Mouse (Mus musculus): Measurements from ENCODE around the gene Exoc3l4. TPM values are rescaled to one million over a fixed set of nuclear protein-coding genes. Genes with fewer than 3 reads are reported as not detected.

Gene Exoc3l4
- polyA plus RNA-seq, 1 experiment from 2014 or later, result 2.1 TPM

- peak within 1 kb of the TSS; percentile 95 for H3K27ac ChIP-seq (ENCODE audit: low read length)
- H3K4me3 ChIP-seq (ENCODE audit: low read depth, low read length), result peak within 1 kb of the TSS; percentile 99
- ATAC-seq, result peak; percentile 97
- no peaks in the 10 kb centered on the region for H3K27me3 ChIP-seq (ENCODE audit: control insufficient read depth, insufficient read depth, low read depth, low read length)
- no peaks in the 10 kb centered on the region for H3K9me3 ChIP-seq (replicated peaks; ENCODE audit: control insufficient read depth, low read length, poor library complexity, severe bottlenecking)
- peak within 1 kb of the TSS; percentile 97 for H3K9ac ChIP-seq (ENCODE audit: low read depth, low read length)
- H3K4me2 ChIP-seq (ENCODE audit: low read length), result peak within 1 kb of the TSS; percentile 93
- peaks cover 33% of the 10 kb centered on the region for H3K4me1 ChIP-seq (ENCODE audit: control insufficient read depth, insufficient read depth, low read length)
- H3K36me3 ChIP-seq (ENCODE audit: control insufficient read depth, insufficient read depth, low read length), result no peaks in the 10 kb centered on the region
- under 1% methylated on average over 59 of the region's 94 CpGs for WGBS
These were observed 39.3 kb upstream of the Exoc3l4 start, which contains the start of gene Cdc42bpb for GRCm38 (mm10) chr12:111377376-111377973. Cdc42bpb (minus strand) TSS chr12:111377718.

DNA sequence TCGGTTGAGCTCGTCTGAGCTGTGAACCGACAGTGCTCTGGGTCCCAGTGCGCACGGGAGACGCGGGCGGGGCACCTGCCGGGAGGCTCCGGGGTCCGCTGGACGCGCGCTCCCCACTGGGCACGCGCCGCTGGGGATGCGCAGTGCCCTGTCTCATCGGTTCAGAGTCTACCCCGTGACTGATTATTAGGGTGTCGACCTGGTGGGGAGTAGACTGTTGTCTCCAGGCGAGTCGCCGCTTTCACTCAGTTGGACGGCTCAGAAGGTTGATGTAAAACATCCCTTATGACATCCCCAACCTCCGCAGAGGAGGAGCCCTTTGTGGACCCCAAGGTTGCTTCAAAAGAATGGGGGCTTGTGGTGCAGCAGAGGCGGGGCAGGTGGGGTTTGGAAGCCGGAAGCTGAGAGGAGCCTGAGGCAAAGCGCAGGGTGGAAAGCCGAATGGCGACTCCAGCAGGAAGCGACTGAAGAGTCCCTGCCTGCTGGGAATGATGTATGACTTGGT is 38.8 kb upstream of the Exoc3l4 start:
- ATAC-seq, result peak; percentile 82
- Histone ChIP-seq H3K27me3 (ENCODE audit: control insufficient read depth, insufficient read depth, low read depth, low read length) (no peaks in the 10 kb centered on the region), H3K9ac (ENCODE audit: low read depth, low read length) (peak overlapping the region; percentile 97), H3K4me3 (ENCODE audit: low read depth, low read length) (peak overlapping the region; percentile 99), H3K4me2 (ENCODE audit: low read length) (peak overlapping the region; percentile 89), H3K4me1 (ENCODE audit: control insufficient read depth, insufficient read depth, low read length) (peaks cover 33% of the 10 kb centered on the region), H3K27ac (ENCODE audit: low read length) (peak overlapping the region; percentile 95), H3K36me3 (ENCODE audit: control insufficient read depth, insufficient read depth, low read length) (no peaks in the 10 kb centered on the region), H3K9me3 (replicated peaks; ENCODE audit: control insufficient read depth, low read length, poor library complexity, severe bottlenecking) (no peaks in the 10 kb centered on the region)
- under 1% methylated on average over 32 of the region's 32 CpGs for whole genome bisulfite sequencing

- Histone ChIP-seq H3K4me1 (ENCODE audit: control insufficient read depth, insufficient read depth, low read length) (peaks cover 30% of the 10 kb centered on the region), H3K9ac (ENCODE audit: low read depth, low read length) (peak overlapping the region; percentile 97; the same call in 1 of the 2 replicates), H3K36me3 (ENCODE audit: control insufficient read depth, insufficient read depth, low read length) (no peaks in the 10 kb centered on the region), H3K4me2 (ENCODE audit: low read length) (peak overlapping the region; percentile 89), H3K27ac (ENCODE audit: low read length) (peak overlapping the region; percentile 33), H3K4me3 (ENCODE audit: low read depth, low read length) (peak overlapping the region; percentile 99), H3K27me3 (ENCODE audit: control insufficient read depth, insufficient read depth, low read depth, low read length) (no peaks in the 10 kb centered on the region), H3K9me3 (replicated peaks; ENCODE audit: control insufficient read depth, low read length, poor library complexity, severe bottlenecking) (no peaks in the 10 kb centered on the region)
- 71% methylated on average over 12 of the region's 12 CpGs for WGBS
- no peak for ATAC-seq
These were observed 38.0 kb upstream of the Exoc3l4 start for GRCm38 (mm10) chr12:111378812-111379211.

- Histone ChIP-seq H3K27ac (ENCODE audit: low read length) (no peak overlapping the region), H3K36me3 (ENCODE audit: control insufficient read depth, insufficient read depth, low read length) (no peaks in the 10 kb centered on the region), H3K27me3 (ENCODE audit: control insufficient read depth, insufficient read depth, low read depth, low read length) (no peaks in the 10 kb centered on the region), H3K9ac (ENCODE audit: low read depth, low read length) (no peak overlapping the region), H3K4me1 (ENCODE audit: control insufficient read depth, insufficient read depth, low read length) (no peaks in the 10 kb centered on the region), H3K4me2 (ENCODE audit: low read length) (no peak overlapping the region), H3K4me3 (ENCODE audit: low read depth, low read length) (no peak overlapping the region), H3K9me3 (replicated peaks; ENCODE audit: control insufficient read depth, low read length, poor library complexity, severe bottlenecking) (no peaks in the 10 kb centered on the region)
- WGBS, result 90% methylated on average over 13 of the region's 13 CpGs
- no peak for ATAC-seq
These were observed 30.8 kb upstream of the Exoc3l4 start for GRCm38 (mm10) chr12:111385883-111386641.

DNA sequence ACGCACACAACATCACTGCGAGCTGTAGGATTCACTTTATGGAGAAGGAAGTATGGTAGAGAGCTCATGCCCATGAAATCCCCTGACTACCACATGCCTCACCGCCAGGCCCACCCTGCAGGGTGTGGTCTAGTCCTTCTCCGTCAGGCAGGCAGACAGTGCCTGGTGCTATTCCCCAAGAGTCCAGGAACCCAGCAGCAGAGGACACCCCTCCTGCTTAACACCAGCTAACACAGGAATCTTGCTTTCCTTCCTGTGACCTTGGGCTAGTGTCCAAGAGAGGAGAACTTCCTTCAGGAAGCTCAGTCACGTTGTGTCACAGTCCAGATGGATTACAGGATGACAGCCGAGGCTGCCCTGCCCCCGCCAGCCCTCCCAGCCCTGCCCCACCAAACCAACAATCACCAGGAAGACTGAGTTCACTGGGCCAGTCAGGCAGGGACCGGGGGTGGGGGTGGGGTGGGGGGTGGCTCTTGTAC is 30.1 kb upstream of the Exoc3l4 start:
- Histone ChIP-seq H3K4me2 (ENCODE audit: low read length) (no peak overlapping the region), H3K4me1 (ENCODE audit: control insufficient read depth, insufficient read depth, low read length) (no peaks in the 10 kb centered on the region), H3K27me3 (ENCODE audit: control insufficient read depth, insufficient read depth, low read depth, low read length) (no peaks in the 10 kb centered on the region), H3K36me3 (ENCODE audit: control insufficient read depth, insufficient read depth, low read length) (no peaks in the 10 kb centered on the region), H3K4me3 (ENCODE audit: low read depth, low read length) (no peak overlapping the region), H3K9me3 (replicated peaks; ENCODE audit: control insufficient read depth, low read length, poor library complexity, severe bottlenecking) (no peaks in the 10 kb centered on the region), H3K9ac (ENCODE audit: low read depth, low read length) (no peak overlapping the region), H3K27ac (ENCODE audit: low read length) (no peak overlapping the region)
- 73% methylated on average over 8 of the region's 8 CpGs for WGBS
- ATAC-seq, result no peak

GRCm38 (mm10) chr12:111387146-111387545 is 29.7 kb upstream of the Exoc3l4 start:
- Histone ChIP-seq H3K4me2 (ENCODE audit: low read length) (no peak overlapping the region), H3K4me1 (ENCODE audit: control insufficient read depth, insufficient read depth, low read length) (no peaks in the 10 kb centered on the region), H3K27ac (ENCODE audit: low read length) (no peak overlapping the region), H3K9me3 (replicated peaks; ENCODE audit: control insufficient read depth, low read length, poor library complexity, severe bottlenecking) (no peaks in the 10 kb centered on the region), H3K9ac (ENCODE audit: low read depth, low read length) (no peak overlapping the region), H3K27me3 (ENCODE audit: control insufficient read depth, insufficient read depth, low read depth, low read length) (no peaks in the 10 kb centered on the region), H3K4me3 (ENCODE audit: low read depth, low read length) (no peak overlapping the region), H3K36me3 (ENCODE audit: control insufficient read depth, insufficient read depth, low read length) (no peaks in the 10 kb centered on the region)
- whole genome bisulfite sequencing, result 94% methylated on average over 4 of the region's 4 CpGs
- ATAC-seq, result no peak

DNA sequence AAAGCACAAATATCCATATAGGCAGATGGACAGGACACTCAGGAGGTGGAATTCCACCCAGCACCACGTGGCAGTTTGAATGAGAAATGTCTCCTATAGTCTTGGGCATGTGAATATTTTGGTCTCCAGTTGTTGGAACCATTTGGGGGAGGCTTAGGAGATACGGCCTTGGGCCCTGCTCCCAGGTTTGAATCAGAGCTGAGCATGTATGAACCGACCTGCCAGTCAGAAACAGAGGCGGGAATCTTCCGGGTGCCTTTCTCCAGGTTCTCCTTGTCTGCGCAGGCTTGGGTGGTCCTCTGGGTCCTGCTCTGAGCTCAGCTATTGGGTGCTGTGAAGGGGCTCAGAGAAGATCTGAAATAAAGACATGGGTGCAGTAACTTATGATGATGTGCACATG is 22.8 kb upstream of the Exoc3l4 start:
- no peak for ATAC-seq
- 81% methylated on average over 6 of the region's 6 CpGs for WGBS
- H3K4me3 ChIP-seq (ENCODE audit: low read depth, low read length), result no peak overlapping the region

DNA sequence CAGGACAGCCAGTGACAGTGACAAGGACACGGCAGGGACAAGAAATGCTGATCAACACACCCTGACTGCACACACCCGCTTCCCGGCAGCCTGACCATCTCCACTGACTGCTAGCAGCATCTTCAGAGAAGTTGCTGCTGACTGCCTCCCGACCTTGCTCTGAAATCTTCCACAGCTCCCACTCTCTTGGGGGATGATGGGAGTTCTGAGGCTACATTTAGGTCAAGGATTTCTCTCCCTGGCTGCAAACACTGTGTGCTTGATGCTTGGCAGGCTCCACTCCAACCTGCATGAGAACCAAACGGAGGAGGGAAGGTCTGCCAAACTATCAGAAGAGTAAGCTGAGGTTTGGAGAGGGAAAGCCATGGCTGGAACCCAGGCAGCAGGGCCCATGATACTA is 19.8 kb upstream of the Exoc3l4 start:
- Histone ChIP-seq H3K27me3 (ENCODE audit: control insufficient read depth, insufficient read depth, low read depth, low read length) (no peaks in the 10 kb centered on the region), H3K4me3 (ENCODE audit: low read depth, low read length) (no peak overlapping the region), H3K9me3 (replicated peaks; ENCODE audit: control insufficient read depth, low read length, poor library complexity, severe bottlenecking) (no peaks in the 10 kb centered on the region), H3K9ac (ENCODE audit: low read depth, low read length) (no peak overlapping the region), H3K27ac (ENCODE audit: low read length) (no peak overlapping the region), H3K36me3 (ENCODE audit: control insufficient read depth, insufficient read depth, low read length) (no peaks in the 10 kb centered on the region), H3K4me2 (ENCODE audit: low read length) (no peak overlapping the region), H3K4me1 (ENCODE audit: control insufficient read depth, insufficient read depth, low read length) (no peaks in the 10 kb centered on the region)
- no peak for ATAC-seq
- WGBS, result 72% methylated on average over 5 of the region's 5 CpGs

More for the DNA sequence above, 22.8 kb upstream of the Exoc3l4 start:
- no peak overlapping the region for H3K27ac ChIP-seq (ENCODE audit: low read length)
- H3K4me1 ChIP-seq (ENCODE audit: control insufficient read depth, insufficient read depth, low read length), result no peaks in the 10 kb centered on the region
- H3K9ac ChIP-seq (ENCODE audit: low read depth, low read length), result no peak overlapping the region
- H3K36me3 ChIP-seq (ENCODE audit: control insufficient read depth, insufficient read depth, low read length), result no peaks in the 10 kb centered on the region
- no peak overlapping the region for H3K4me2 ChIP-seq (ENCODE audit: low read length)
- no peaks in the 10 kb centered on the region for H3K27me3 ChIP-seq (ENCODE audit: control insufficient read depth, insufficient read depth, low read depth, low read length)
- H3K9me3 ChIP-seq (replicated peaks; ENCODE audit: control insufficient read depth, low read length, poor library complexity, severe bottlenecking), result no peaks in the 10 kb centered on the region

Data from midbrain, embryonic 16.5 days (tissue).